Mouse (Mus musculus): ENCODE data around the gene Bak1. TPM values are rescaled to one million over a fixed set of nuclear protein-coding genes. Genes with fewer than 3 reads are reported as not detected.

The Bak1 gene
- total and polyA plus RNA-seq, 3 experiments: 15.0 to 35.0 (median 16.9) TPM

DNA sequence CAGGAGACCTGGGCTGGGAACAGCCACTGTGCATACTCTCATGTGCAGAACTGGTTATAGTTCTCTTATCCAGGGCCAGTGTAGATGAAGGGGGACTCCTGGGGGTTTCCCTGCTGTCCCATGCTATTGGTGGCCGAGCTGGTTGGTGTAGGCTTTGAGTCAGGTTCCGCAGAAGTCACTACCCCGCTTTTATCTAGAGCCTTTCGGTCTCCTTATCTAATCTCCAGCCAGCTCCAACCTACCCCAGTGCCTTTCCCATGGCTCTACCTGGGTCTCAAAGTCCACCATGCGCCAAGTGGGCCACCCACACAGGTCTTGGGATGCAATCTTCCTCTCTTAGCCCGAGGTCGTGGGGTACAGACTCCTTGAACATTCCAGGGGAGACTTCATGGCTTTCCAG is 37.3 kb upstream of the Bak1 start:
- no peaks in the 10 kb centered on the region for H3K27me3 ChIP-seq (ENCODE audit: control insufficient read depth, insufficient read depth, low read length)
- H3K27ac ChIP-seq: no peak overlapping the region
- no peaks in the 10 kb centered on the region for H3K36me3 ChIP-seq (ENCODE audit: control insufficient read depth, insufficient read depth, low read length)
- DNase-seq: no peak
- TF ChIP-seq CTCF (IDR thresholded peaks at IDR 0.05) (no peak), POLR2A (IDR thresholded peaks at IDR 0.05; ENCODE audit: insufficient read depth, low read depth, low read length) (no peak), EP300 (IDR thresholded peaks at IDR 0.05; ENCODE audit: insufficient read depth, low read depth, low read length) (no peak)
- intact Hi-C loops (cut with DNase I): no loop called here
- H3K79me2 ChIP-seq (replicated peaks; ENCODE audit: control insufficient read depth, insufficient read depth, low read length): no peaks in the 10 kb centered on the region
- no peak overlapping the region for H3K9ac ChIP-seq (ENCODE audit: low read depth, low read length)
- H3K4me3 ChIP-seq: no peak overlapping the region
- WGBS: 67% methylated on average over 7 of the region's 7 CpGs
- no peaks in the 10 kb centered on the region; the same call in 1 of the 2 replicates for H3K4me1 ChIP-seq (ENCODE audit: control insufficient read depth, insufficient read depth, low read length)

- intact Hi-C loops (cut with DNase I): no loop called here
- Histone ChIP-seq H3K4me3 (no peak overlapping the region), H3K79me2 (replicated peaks; ENCODE audit: control insufficient read depth, insufficient read depth, low read length) (no peaks in the 10 kb centered on the region), H3K9ac (ENCODE audit: low read depth, low read length) (no peak overlapping the region), H3K36me3 (ENCODE audit: control insufficient read depth, insufficient read depth, low read length) (no peaks in the 10 kb centered on the region), H3K27me3 (ENCODE audit: control insufficient read depth, insufficient read depth, low read length) (no peaks in the 10 kb centered on the region), H3K4me1 (ENCODE audit: control insufficient read depth, insufficient read depth, low read length) (peaks cover 1% of the 10 kb centered on the region; the same call in 1 of the 2 replicates), H3K27ac (no peak overlapping the region)
- 87% methylated on average over 2 of the region's 2 CpGs for WGBS
- no peak for DNase-seq
- TF ChIP-seq POLR2A (IDR thresholded peaks at IDR 0.05; ENCODE audit: insufficient read depth, low read depth, low read length) (no peak), CTCF (IDR thresholded peaks at IDR 0.05) (no peak), EP300 (IDR thresholded peaks at IDR 0.05; ENCODE audit: insufficient read depth, low read depth, low read length) (no peak)
Measured at GRCm38 (mm10) chr17:27064195-27064594, 35.4 kb upstream of the Bak1 start.

DNA sequence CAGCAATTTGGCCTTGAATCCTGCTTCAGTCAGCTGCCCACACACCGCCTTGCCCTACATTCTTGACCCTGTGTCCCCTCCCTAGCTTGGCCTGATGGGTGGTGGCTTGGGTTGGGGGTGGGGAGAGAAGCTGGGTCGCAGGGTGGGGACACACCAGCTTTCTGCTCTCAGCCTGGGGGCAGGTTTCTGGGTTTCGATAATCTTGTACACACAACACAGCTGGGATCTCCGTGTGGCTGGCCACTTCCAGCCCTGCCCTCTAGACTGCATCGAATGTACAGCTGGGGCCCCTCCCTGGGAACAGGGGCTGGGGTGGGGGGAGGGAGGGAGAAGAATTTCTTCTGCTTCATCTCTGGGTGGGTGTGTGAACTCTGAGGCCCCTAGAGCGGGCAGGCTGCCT is 34.9 kb upstream of the Bak1 start:
- TF ChIP-seq EP300 (IDR thresholded peaks at IDR 0.05; ENCODE audit: insufficient read depth, low read depth, low read length) (no peak), POLR2A (IDR thresholded peaks at IDR 0.05; ENCODE audit: insufficient read depth, low read depth, low read length) (no peak), CTCF (IDR thresholded peaks at IDR 0.05) (no peak)
- no peak for DNase-seq
- Histone ChIP-seq H3K36me3 (ENCODE audit: control insufficient read depth, insufficient read depth, low read length) (no peaks in the 10 kb centered on the region), H3K4me3 (no peak overlapping the region), H3K27ac (no peak overlapping the region), H3K9ac (ENCODE audit: low read depth, low read length) (no peak overlapping the region), H3K79me2 (replicated peaks; ENCODE audit: control insufficient read depth, insufficient read depth, low read length) (no peaks in the 10 kb centered on the region), H3K4me1 (ENCODE audit: control insufficient read depth, insufficient read depth, low read length) (peaks cover 1% of the 10 kb centered on the region; the same call in 1 of the 2 replicates), H3K27me3 (ENCODE audit: control insufficient read depth, insufficient read depth, low read length) (no peaks in the 10 kb centered on the region)
- WGBS: 37% methylated on average over 6 of the region's 6 CpGs
- intact Hi-C loops (cut with DNase I): no loop called here

DNA sequence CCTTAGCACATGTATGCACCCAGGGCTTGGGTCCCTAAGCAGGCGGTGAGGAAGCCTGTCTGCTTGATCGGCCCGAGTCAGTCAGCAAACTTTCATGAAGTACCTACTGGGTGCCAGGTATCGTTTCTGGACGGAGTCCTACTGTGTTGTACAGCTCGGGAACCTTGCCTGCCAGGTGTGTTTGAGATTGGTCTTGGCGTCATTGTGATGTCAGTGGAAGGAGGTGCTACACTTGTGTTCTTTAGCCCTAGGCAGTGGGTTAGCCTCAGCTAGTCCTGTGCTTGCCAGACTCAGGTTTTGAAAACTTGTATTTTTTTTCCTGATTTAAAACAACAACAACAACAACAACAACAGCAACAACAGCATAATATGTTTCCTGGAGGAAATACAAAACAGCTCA is 33.9 kb upstream of the Bak1 start:
- H3K36me3 ChIP-seq (ENCODE audit: control insufficient read depth, insufficient read depth, low read length): no peaks in the 10 kb centered on the region
- H3K4me3 ChIP-seq: no peak overlapping the region
- no peak overlapping the region for H3K9ac ChIP-seq (ENCODE audit: low read depth, low read length)
- 94% methylated on average over 7 of the region's 7 CpGs for WGBS
- H3K27me3 ChIP-seq (ENCODE audit: control insufficient read depth, insufficient read depth, low read length): no peaks in the 10 kb centered on the region
- TF ChIP-seq EP300 (IDR thresholded peaks at IDR 0.05; ENCODE audit: insufficient read depth, low read depth, low read length) (no peak), CTCF (IDR thresholded peaks at IDR 0.05) (no peak), POLR2A (IDR thresholded peaks at IDR 0.05; ENCODE audit: insufficient read depth, low read depth, low read length) (no peak)
- intact Hi-C loops (cut with DNase I): no loop called here
- H3K4me1 ChIP-seq (ENCODE audit: control insufficient read depth, insufficient read depth, low read length): peaks cover 1% of the 10 kb centered on the region; the same call in 1 of the 2 replicates
- DNase-seq: no peak
- H3K79me2 ChIP-seq (replicated peaks; ENCODE audit: control insufficient read depth, insufficient read depth, low read length): no peaks in the 10 kb centered on the region
- H3K27ac ChIP-seq: no peak overlapping the region

DNA sequence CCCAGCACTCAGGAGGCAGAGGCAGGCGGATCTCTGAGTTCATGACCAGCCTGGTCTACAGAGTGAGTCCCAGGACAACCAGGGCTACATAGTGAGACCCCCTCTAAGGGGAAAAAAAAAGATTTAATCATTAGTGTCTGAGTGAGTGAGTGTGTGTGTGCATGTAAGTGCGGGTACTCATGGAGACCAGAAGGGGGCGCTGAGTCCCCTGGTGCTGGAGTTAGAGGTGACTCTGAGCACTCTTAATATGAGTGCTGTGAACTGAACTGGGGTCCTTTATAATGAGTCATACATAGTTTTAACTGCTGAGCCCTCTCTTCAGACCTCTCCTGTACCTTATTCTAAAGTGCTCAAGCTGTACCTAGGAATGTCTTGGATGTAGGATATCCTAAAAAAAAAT is 32.9 kb upstream of the Bak1 start:
- DNase-seq: no peak
- Histone ChIP-seq H3K27ac (no peak overlapping the region), H3K4me1 (ENCODE audit: control insufficient read depth, insufficient read depth, low read length) (peaks cover 1% of the 10 kb centered on the region; the same call in 1 of the 2 replicates), H3K9ac (ENCODE audit: low read depth, low read length) (no peak overlapping the region), H3K79me2 (replicated peaks; ENCODE audit: control insufficient read depth, insufficient read depth, low read length) (no peaks in the 10 kb centered on the region), H3K36me3 (ENCODE audit: control insufficient read depth, insufficient read depth, low read length) (no peaks in the 10 kb centered on the region), H3K4me3 (no peak overlapping the region), H3K27me3 (ENCODE audit: control insufficient read depth, insufficient read depth, low read length) (no peaks in the 10 kb centered on the region)
- TF ChIP-seq CTCF (IDR thresholded peaks at IDR 0.05) (no peak), EP300 (IDR thresholded peaks at IDR 0.05; ENCODE audit: insufficient read depth, low read depth, low read length) (no peak), POLR2A (IDR thresholded peaks at IDR 0.05; ENCODE audit: insufficient read depth, low read depth, low read length) (no peak)
- intact Hi-C loops (cut with DNase I): no loop called here
- 90% methylated on average over 3 of the region's 3 CpGs for WGBS

DNA sequence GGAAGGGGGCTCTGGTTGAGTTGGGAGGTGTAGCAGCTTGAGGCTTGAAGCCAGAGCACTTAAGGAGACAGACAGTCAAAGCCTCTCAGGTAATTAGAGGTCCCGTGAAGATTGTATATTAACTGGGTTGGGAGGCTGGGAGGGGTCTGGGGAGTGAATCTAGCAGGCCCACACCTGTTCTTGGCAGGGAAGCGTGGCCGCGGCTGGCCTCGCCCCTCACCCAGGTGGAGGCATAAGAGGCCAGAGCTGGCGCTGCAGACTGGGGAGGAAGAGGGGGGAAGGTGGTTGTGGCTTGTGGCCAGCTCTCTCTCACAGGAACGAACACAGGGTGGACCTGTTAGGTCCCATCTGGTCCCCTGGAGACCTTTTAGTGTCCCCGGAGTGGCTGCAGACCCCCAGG is 31.9 kb upstream of the Bak1 start:
- no peaks in the 10 kb centered on the region for H3K27me3 ChIP-seq (ENCODE audit: control insufficient read depth, insufficient read depth, low read length)
- 83% methylated on average over 8 of the region's 8 CpGs for WGBS
- H3K4me3 ChIP-seq: no peak overlapping the region
- H3K27ac ChIP-seq: no peak overlapping the region
- H3K79me2 ChIP-seq (replicated peaks; ENCODE audit: control insufficient read depth, insufficient read depth, low read length): no peaks in the 10 kb centered on the region
- TF ChIP-seq POLR2A (IDR thresholded peaks at IDR 0.05; ENCODE audit: insufficient read depth, low read depth, low read length): no peak
- no peak for TF ChIP-seq CTCF (IDR thresholded peaks at IDR 0.05)
- no peak for TF ChIP-seq EP300 (IDR thresholded peaks at IDR 0.05; ENCODE audit: insufficient read depth, low read depth, low read length)
- H3K36me3 ChIP-seq (ENCODE audit: control insufficient read depth, insufficient read depth, low read length): no peaks in the 10 kb centered on the region
- intact Hi-C loops (cut with DNase I): no loop called here
- H3K4me1 ChIP-seq (ENCODE audit: control insufficient read depth, insufficient read depth, low read length): peaks cover 4% of the 10 kb centered on the region; the same call in 1 of the 2 replicates
- no peak overlapping the region for H3K9ac ChIP-seq (ENCODE audit: low read depth, low read length)
- DNase-seq: no peak

All from heart, adult 2 months (tissue).